Mouse (Mus musculus) C2C12 (cell line): ENCODE measurements around the gene Fth1.

ENCODE experiments used
- CEBPB ChIP-seq: IDR thresholded peaks from one replicate; pipeline ENCODE4 v1.6.1; 2011; ENCODE audit warnings: low read depth, mild to moderate bottlenecking, control low read depth, moderate library complexity
- CTCF ChIP-seq: IDR thresholded peaks from one replicate; pipeline ENCODE4 v1.5.1; 2011; ENCODE audit not compliant: control insufficient read depth, insufficient read depth, insufficient read length
- FOSL1 ChIP-seq: IDR thresholded peaks from one replicate; pipeline ENCODE4 v1.8.0; 2011; ENCODE audit warnings: mild to moderate bottlenecking, low read length; ENCODE audit not compliant: poor library complexity, insufficient read depth, severe bottlenecking
- MAX ChIP-seq: IDR thresholded peaks from one replicate; pipeline ENCODE4 v1.6.1; 2011; ENCODE audit warnings: mild to moderate bottlenecking, control low read depth
- MYOD1 ChIP-seq: IDR thresholded peaks from one replicate; pipeline ENCODE4 v1.6.1; 2011; ENCODE audit warnings: low read depth; ENCODE audit not compliant: control insufficient read depth, insufficient read length
- USF1 ChIP-seq: IDR thresholded peaks from one replicate; pipeline ENCODE4 v1.6.1; 2011; ENCODE audit warnings: low read depth, mild to moderate bottlenecking, control low read depth, moderate library complexity

DNA sequence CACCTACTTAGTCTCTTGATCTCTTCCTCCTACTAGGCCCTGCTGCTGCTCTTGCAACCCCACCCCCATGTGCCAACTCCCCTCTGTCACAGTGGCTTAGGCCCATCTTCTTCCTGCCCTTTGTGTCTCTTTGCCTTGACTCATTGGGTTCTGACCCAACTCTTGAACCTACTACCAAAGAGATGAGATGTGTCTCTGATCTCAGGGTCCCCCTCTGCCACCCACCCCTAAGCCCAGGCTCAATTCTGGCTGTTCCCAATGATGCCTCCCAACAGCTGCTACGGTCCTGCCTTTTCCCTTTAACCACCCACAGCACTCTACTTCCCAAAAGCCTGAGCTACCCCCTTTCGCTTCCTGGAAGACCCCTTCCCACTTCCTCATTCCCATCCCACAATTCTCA is 41.6 kb downstream of the Fth1 start:
- no peak for TF ChIP-seq CTCF
- no peak for TF ChIP-seq MYOD1
- no peak for TF ChIP-seq USF1
- no peak for TF ChIP-seq MAX
- no peak for TF ChIP-seq FOSL1
- no peak for TF ChIP-seq CEBPB
